Comparison of ENCODE assay signal across 9 mouse cellular contexts in the genomic region with DNA sequence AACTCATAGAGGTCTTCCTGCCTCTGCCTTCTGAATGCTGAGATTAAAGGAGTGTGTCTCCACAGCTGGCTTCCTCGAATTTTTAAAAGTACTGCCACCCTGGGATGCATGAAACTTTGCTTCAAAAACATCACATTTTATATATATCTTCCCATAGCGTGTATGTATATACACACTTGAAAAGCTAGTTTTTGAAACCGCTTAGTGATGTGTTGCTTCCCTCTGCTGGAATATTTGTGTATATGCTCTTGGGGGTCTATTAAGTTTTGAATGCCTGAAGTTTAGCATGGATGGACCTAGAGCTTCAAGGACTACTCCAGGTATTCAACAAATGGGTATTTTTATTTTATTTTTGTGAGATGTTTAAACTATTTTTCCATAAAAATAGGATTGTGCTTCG. TPM values are rescaled to one million over a fixed set of nuclear protein-coding genes. Genes with fewer than 3 reads are reported as not detected.
A peak's percentile ranks its signal among the peaks of the same experiment; 100 is the strongest.
DNase-seq lines count a peak whose midpoint lies in the region; ATAC-seq and TF ChIP-seq lines count a peak whose summit lies in the region.
"Had no signal": no experiment of that assay in that cellular context is flagged by ENCODE, and none has a peak within 500 bp of the region (broad histone marks: within the 10 kb centered on the region; RNA-seq: fewer than 3 reads in every experiment).

No protein-coding gene starts in this region.

- intact Hi-C loops in gastrocnemius, adult 2 months (cut with DNase I) = loop anchor here (1.0 to 10.0 kb wide), 3 partner anchors 77 to 299 kb away; a partner anchor contains a TSS

- H3K4me1 ChIP-seq in midbrain, postnatal 0 days (ENCODE audit: insufficient read depth, low read length) = no peaks in the 10 kb centered on the region
- no peaks in the 10 kb centered on the region for H3K4me1 ChIP-seq in midbrain, embryonic 15.5 days
- no peaks in the 10 kb centered on the region for H3K4me1 ChIP-seq in forebrain, embryonic 15.5 days
- H3K4me1 ChIP-seq: limb, embryonic 15.5 days had no signal

- 44% methylated on average over 4 of the region's 4 CpGs for WGBS in midbrain, postnatal 0 days
- WGBS in midbrain, embryonic 15.5 days = 52% methylated on average over 4 of the region's 4 CpGs
- WGBS in forebrain, embryonic 15.5 days = 53% methylated on average over 4 of the region's 4 CpGs

- no peak overlapping the region for H3K27ac ChIP-seq in gastrocnemius, adult 2 months
- no peak overlapping the region for H3K27ac ChIP-seq in midbrain, postnatal 0 days (ENCODE audit: low read depth, low read length)
- H3K27ac ChIP-seq in midbrain, embryonic 15.5 days = no peak overlapping the region
- no peak overlapping the region for H3K27ac ChIP-seq in forebrain, embryonic 15.5 days (replicated peaks)
- H3K27ac ChIP-seq: limb, embryonic 15.5 days had no signal

- no peak for ATAC-seq in midbrain, postnatal 0 days (ENCODE audit: low FRiP score)
- ATAC-seq in midbrain, embryonic 15.5 days (replicated peaks) = no peak
- ATAC-seq in forebrain, embryonic 15.5 days (replicated peaks) = no peak

- no peaks in the 10 kb centered on the region for H3K9me3 ChIP-seq in midbrain, postnatal 0 days (ENCODE audit: low read length)
- peaks cover 7% of the 10 kb centered on the region; the same call in 1 of the 2 replicates for H3K9me3 ChIP-seq in midbrain, embryonic 15.5 days
- H3K9me3 ChIP-seq in forebrain, embryonic 15.5 days = no peaks in the 10 kb centered on the region

- no peak overlapping the region for H3K9ac ChIP-seq in midbrain, postnatal 0 days (replicated peaks; ENCODE audit: low read length, poor library complexity, severe bottlenecking)
- no peak overlapping the region for H3K9ac ChIP-seq in midbrain, embryonic 15.5 days
- H3K9ac ChIP-seq in forebrain, embryonic 15.5 days (replicated peaks) = no peak overlapping the region
- H3K9ac ChIP-seq: limb, embryonic 15.5 days had no signal

- H3K27me3 ChIP-seq in midbrain, postnatal 0 days (ENCODE audit: insufficient read depth, low read length) = no peaks in the 10 kb centered on the region
- H3K27me3 ChIP-seq in midbrain, embryonic 15.5 days (replicated peaks) = no peaks in the 10 kb centered on the region
- no peaks in the 10 kb centered on the region for H3K27me3 ChIP-seq in forebrain, embryonic 15.5 days
- H3K27me3 ChIP-seq: limb, embryonic 15.5 days had no signal

- H3K4me2 ChIP-seq in midbrain, postnatal 0 days (ENCODE audit: low read depth, low read length, poor library complexity, severe bottlenecking) = no peak overlapping the region
- no peak overlapping the region for H3K4me2 ChIP-seq in midbrain, embryonic 15.5 days
- no peak overlapping the region for H3K4me2 ChIP-seq in forebrain, embryonic 15.5 days (replicated peaks)
- H3K4me2 ChIP-seq: limb, embryonic 15.5 days had no signal

- H3K4me3 ChIP-seq in gastrocnemius, adult 2 months = no peak overlapping the region
- H3K4me3 ChIP-seq in midbrain, postnatal 0 days (ENCODE audit: low read depth, low read length) = no peak overlapping the region
- H3K4me3 ChIP-seq in midbrain, embryonic 15.5 days = no peak overlapping the region
- no peak overlapping the region for H3K4me3 ChIP-seq in forebrain, embryonic 15.5 days
- H3K4me3 ChIP-seq: limb, embryonic 15.5 days had no signal

- DNase-seq in gastrocnemius, adult 2 months = no peak
- DNase-seq in gastrocnemius, adult 8-10 months (ENCODE audit: low spot score in 2 of 2) = no peak
- DNase-seq in midbrain, postnatal 0 days (ENCODE audit: low spot score) = peak; percentile 69
- DNase-seq in embryo, embryonic 11 days = peak; percentile 33
- DNase-seq in retina, embryonic 14.5 days (ENCODE audit: low spot score) = peak; percentile 62
- DNase-seq in left cerebral cortex, adult 18-20 months (ENCODE audit: low spot score in 2 of 2) = no peak

- H3K36me3 ChIP-seq in midbrain, postnatal 0 days (ENCODE audit: insufficient read depth, low read length) = no peaks in the 10 kb centered on the region
- no peaks in the 10 kb centered on the region for H3K36me3 ChIP-seq in midbrain, embryonic 15.5 days (replicated peaks)
- no peaks in the 10 kb centered on the region for H3K36me3 ChIP-seq in forebrain, embryonic 15.5 days
- H3K36me3 ChIP-seq: limb, embryonic 15.5 days had no signal

- TF ChIP-seq CTCF in gastrocnemius, adult 2 months (IDR thresholded peaks at IDR 0.05) = peak; percentile 83
- peak; percentile 87 for TF ChIP-seq CTCF in midbrain, postnatal 0 days (IDR thresholded peaks at IDR 0.05)

RNA-seq across cellular contexts. Expression of a gene that starts 14.7 kb away (rescaled TPM):
- 1 to 10 TPM; 4.6 to 6.9 TPM for total RNA-seq in gastrocnemius, adult 2 months (2021)
- 1 to 10 TPM; 3.1 to 4.5 (median 4.1) TPM for total RNA-seq in gastrocnemius, adult 8-10 months (2022)
- 32.9 and 45.7 TPM in 2 replicates for total RNA-seq in midbrain, postnatal 0 days (2014; rRNA removed)
- polyA plus RNA-seq in midbrain, postnatal 0 days (2015; fragmentation: Nextera tagmentation; extraction: Ambion mirVana) = 7.0 and 10.0 TPM in 2 replicates
- polyA plus RNA-seq in midbrain, embryonic 15.5 days (2015; fragmentation: Nextera tagmentation; extraction: Ambion mirVana) = 16.7 and 18.6 TPM in 2 replicates
- total RNA-seq in left cerebral cortex, adult 18-20 months (2021) = 10 to 100 TPM; 25.3 to 26.9 TPM
- polyA plus RNA-seq in forebrain, embryonic 15.5 days (2015; fragmentation: Nextera tagmentation; extraction: Ambion mirVana) = 17.4 and 18.2 TPM in 2 replicates

Comparison
In these comparisons a context has a peak if more than half of its experiments do, and no peak if none do; other contexts are left out.
1. DNase-seq: peak in midbrain, postnatal 0 days (single experiment), embryo, embryonic 11 days (single experiment) and retina, embryonic 14.5 days (single experiment); none in gastrocnemius, adult 2 months (single experiment), gastrocnemius, adult 8-10 months (0 of 2) and left cerebral cortex, adult 18-20 months (0 of 2).